Mouse (Mus musculus) C2C12 (cell line): ENCODE data around the gene Trmt1l. TPM values are rescaled to one million over a fixed set of nuclear protein-coding genes. Genes with fewer than 3 reads are reported as not detected.

Experiments
- H3K27me3 ChIP-seq: one replicate; pipeline ENCODE4 v1.6.1; 2011; ENCODE audit not compliant: control insufficient read depth, insufficient read depth, insufficient read length
- H3K36me3 ChIP-seq: one replicate; pipeline ENCODE4 v1.6.1; 2011; ENCODE audit not compliant: control insufficient read depth, insufficient read depth
- H3K4me3 ChIP-seq: one replicate; pipeline ENCODE4 v1.5.1; 2011; ENCODE audit warnings: mild to moderate bottlenecking, control low read depth; ENCODE audit not compliant: poor library complexity, insufficient read depth, severe bottlenecking
- H3K79me2 ChIP-seq: one replicate; pipeline ENCODE4 v1.6.1; 2011; ENCODE audit not compliant: control insufficient read depth, insufficient read depth
- H3K79me3 ChIP-seq: one replicate; pipeline ENCODE4 v1.6.1; 2011; ENCODE audit warnings: low read depth, control low read depth
- H3ac ChIP-seq: one replicate; pipeline ENCODE3; 2011; ENCODE audit warnings: low read depth; ENCODE audit not compliant: control insufficient read depth, insufficient read length
- CEBPB ChIP-seq: IDR thresholded peaks from one replicate; pipeline ENCODE4 v1.6.1; 2011; ENCODE audit warnings: low read depth, mild to moderate bottlenecking, control low read depth, moderate library complexity
- CTCF ChIP-seq: IDR thresholded peaks from one replicate; pipeline ENCODE4 v1.5.1; 2011; ENCODE audit not compliant: control insufficient read depth, insufficient read depth, insufficient read length
- FOSL1 ChIP-seq: IDR thresholded peaks from one replicate; pipeline ENCODE4 v1.8.0; 2011; ENCODE audit warnings: mild to moderate bottlenecking, low read length; ENCODE audit not compliant: poor library complexity, insufficient read depth, severe bottlenecking
- MAX ChIP-seq: IDR thresholded peaks from one replicate; pipeline ENCODE4 v1.6.1; 2011; ENCODE audit warnings: mild to moderate bottlenecking, control low read depth
- MYOD1 ChIP-seq: IDR thresholded peaks from one replicate; pipeline ENCODE4 v1.6.1; 2011; ENCODE audit warnings: low read depth; ENCODE audit not compliant: control insufficient read depth, insufficient read length
- MYOG ChIP-seq: IDR thresholded peaks from one replicate; pipeline ENCODE4 v1.6.1; 2011; ENCODE audit not compliant: control insufficient read depth, insufficient read length; ENCODE audit errors: extremely low read depth
- USF1 ChIP-seq: IDR thresholded peaks from one replicate; pipeline ENCODE4 v1.6.1; 2011; ENCODE audit warnings: low read depth, mild to moderate bottlenecking, control low read depth, moderate library complexity
- long read RNA-seq, 2 experiments: library from polyadenylated mRNA; unstranded; transcript quantifications; one replicate each; pipeline ENCODE4 v2.0.0; 2019 to 2020
- polyA plus RNA-seq: library from polyadenylated mRNA; unstranded; fragments of >200 nt; fragmentation: generic; extraction: Trizol; gene quantifications from one replicate; pipeline ENCODE4 v1.2.1, GENCODE M21; 2012; ENCODE audit warnings: missing spikeins

Gene Trmt1l
- polyA plus RNA-seq: 9.7 TPM
- long read RNA-seq, experiment 1, transcript Trmt1l-201 (15 exons, 2,749 nt): major isoform, 10 of 17 reads
- long read RNA-seq, experiment 1, partial matches to known transcripts: 1 of 17 reads
- long read RNA-seq, experiment 1, other reads (novel, unspliced or antisense): 6 of 17 reads
- long read RNA-seq, experiment 2, transcript Trmt1l-201 (15 exons, 2,749 nt): major isoform, 60 of 91 reads
- long read RNA-seq, experiment 2, partial matches to known transcripts: 5 of 91 reads
- long read RNA-seq, experiment 2, other reads (novel, unspliced or antisense): 25 of 91 reads

- H3ac ChIP-seq: peak within 1 kb of the TSS; percentile 85
- H3K27me3 ChIP-seq: no peaks in the 10 kb centered on the region
- TF ChIP-seq CEBPB: no peak
- peak; percentile 25 for TF ChIP-seq MAX
- peak within 1 kb of the TSS; percentile 76 for H3K4me3 ChIP-seq
- H3K79me3 ChIP-seq: peaks cover 33% of the 10 kb centered on the region
- peaks cover 11% of the 10 kb centered on the region for H3K36me3 ChIP-seq
- H3K79me2 ChIP-seq: peaks cover 85% of the 10 kb centered on the region
These were observed at the start of gene Trmt1l, which contains the start of gene Swt1 for GRCm38 (mm10) chr1:151428263-151429221. Gene Trmt1l, plus strand, starts transcription at chr1:151428542. Gene Swt1, minus strand, starts transcription at chr1:151428455.

GRCm38 (mm10) chr1:151390029-151390428, 38.3 kb upstream of the Trmt1l start:
- no peak for TF ChIP-seq MAX
- no peaks in the 10 kb centered on the region for H3K79me2 ChIP-seq
- no peaks in the 10 kb centered on the region for H3K79me3 ChIP-seq
- H3K27me3 ChIP-seq: no peaks in the 10 kb centered on the region
- H3ac ChIP-seq: no peak overlapping the region
- peaks cover 20% of the 10 kb centered on the region for H3K36me3 ChIP-seq
- no peak overlapping the region for H3K4me3 ChIP-seq

GRCm38 (mm10) chr1:151409827-151410226, 18.5 kb upstream of the Trmt1l start:
- Histone ChIP-seq H3K79me3 (no peaks in the 10 kb centered on the region), H3ac (no peak overlapping the region), H3K79me2 (no peaks in the 10 kb centered on the region), H3K4me3 (no peak overlapping the region), H3K27me3 (no peaks in the 10 kb centered on the region), H3K36me3 (peaks cover 28% of the 10 kb centered on the region)
- TF ChIP-seq CEBPB: no peak
- TF ChIP-seq FOSL1: no peak
- no peak for TF ChIP-seq MAX
- no peak for TF ChIP-seq CTCF
- TF ChIP-seq MYOD1: no peak
- no peak for TF ChIP-seq MYOG
- TF ChIP-seq USF1: no peak

- Histone ChIP-seq H3K79me3 (peaks cover 15% of the 10 kb centered on the region), H3K4me3 (no peak overlapping the region), H3K79me2 (peaks cover 34% of the 10 kb centered on the region), H3ac (no peak overlapping the region), H3K36me3 (peaks cover 34% of the 10 kb centered on the region), H3K27me3 (no peaks in the 10 kb centered on the region)
- TF ChIP-seq CTCF (no peak), MAX (no peak), USF1 (no peak), MYOG (no peak), MYOD1 (no peak), CEBPB (no peak), FOSL1 (no peak)
These were observed 6.2 kb upstream of the Trmt1l start for GRCm38 (mm10) chr1:151422178-151422577.

- peaks cover 11% of the 10 kb centered on the region for H3K36me3 ChIP-seq
- peaks cover 33% of the 10 kb centered on the region for H3K79me3 ChIP-seq
- H3ac ChIP-seq: no peak overlapping the region
- peak overlapping the region; percentile 76 for H3K4me3 ChIP-seq
- TF ChIP-seq USF1 (no peak), MYOG (no peak), MYOD1 (no peak), CEBPB (no peak), MAX (no peak), FOSL1 (no peak), CTCF (no peak)
- H3K79me2 ChIP-seq: peaks cover 76% of the 10 kb centered on the region
- no peaks in the 10 kb centered on the region for H3K27me3 ChIP-seq
These were observed 1.3 kb upstream of the Trmt1l start for GRCm38 (mm10) chr1:151426947-151427600.

GRCm38 (mm10) chr1:151427888-151428262, 467 bp upstream of the Trmt1l start:
- Histone ChIP-seq H3K79me3 (peaks cover 33% of the 10 kb centered on the region), H3K4me3 (peak overlapping the region; percentile 76), H3K36me3 (peaks cover 11% of the 10 kb centered on the region), H3K27me3 (no peaks in the 10 kb centered on the region), H3ac (peak overlapping the region; percentile 46), H3K79me2 (peaks cover 84% of the 10 kb centered on the region)
- TF ChIP-seq MYOD1 (no peak), CEBPB (no peak), MYOG (no peak), USF1 (no peak), FOSL1 (no peak), CTCF (no peak), MAX (no peak)
